Mouse (Mus musculus) liver, embryonic 11.5 days (tissue): ENCODE results near the gene Spag9. TPM values are rescaled to one million over a fixed set of nuclear protein-coding genes. Genes with fewer than 3 reads are reported as not detected.
"Not testable (repeated sequence)": the region's sequence is repeated elsewhere in the genome, so short reads cannot be mapped to it uniquely, and the experiment has no call there.

Experiments used
- ATAC-seq: fragments of 200-750 bp; cut with Nextera tagmentation; replicated peaks from 2 replicates; pipeline ENCODE4 v1.8.0; 2017; ENCODE audit warnings: moderate number of reproducible peaks, mild to moderate bottlenecking, moderate TSS enrichment, moderate library complexity; ENCODE audit not compliant: low FRiP score
- DNase-seq: peaks from one replicate; pipeline ENCODE4 v3.0.0-alpha.2; 2017; ENCODE audit warnings: low spot score
- H3K27ac ChIP-seq: fragments of 300-500 bp; sonication (generic); 2 replicates; pipeline ENCODE4 v1.5.1; 2014; ENCODE audit warnings: mild to moderate bottlenecking, low read depth, low read length, control low read depth
- H3K27me3 ChIP-seq: fragments of 300-500 bp; sonication (generic); replicated peaks from 2 replicates; pipeline ENCODE4 v1.6.1; 2014; ENCODE audit warnings: low read length, mixed read lengths; ENCODE audit not compliant: control insufficient read depth, insufficient read depth
- H3K36me3 ChIP-seq: fragments of 300-500 bp; sonication (generic); 2 replicates; pipeline ENCODE4 v1.6.1; 2014; ENCODE audit warnings: mild to moderate bottlenecking, low read length, moderate library complexity, mixed read lengths; ENCODE audit not compliant: control insufficient read depth, insufficient read depth
- H3K4me1 ChIP-seq: fragments of 300-500 bp; sonication (generic); replicated peaks from 2 replicates; pipeline ENCODE4 v1.6.1; 2014; ENCODE audit warnings: low read length, mixed read lengths; ENCODE audit not compliant: control insufficient read depth, insufficient read depth
- H3K4me2 ChIP-seq: fragments of 300-500 bp; sonication (generic); 2 replicates; pipeline ENCODE4 v1.6.1; 2014; ENCODE audit warnings: mild to moderate bottlenecking, control low read depth, moderate library complexity
- H3K4me3 ChIP-seq: fragments of 300-500 bp; sonication (generic); 2 replicates; pipeline ENCODE4 v1.5.1; 2014; ENCODE audit warnings: low read depth, low read length, control low read depth
- H3K9ac ChIP-seq: fragments of 300-500 bp; sonication (generic); 2 replicates; pipeline ENCODE4 v1.6.1; 2014; ENCODE audit warnings: low read depth, low read length, control low read depth
- H3K9me3 ChIP-seq: fragments of 300-500 bp; sonication (generic); 2 replicates; pipeline ENCODE4 v1.6.1; 2016; ENCODE audit warnings: low read length, inconsistent platforms, mixed read lengths; ENCODE audit not compliant: control insufficient read depth
- WGBS: fragments of 180-500 bp; shearing (Covaris S2); extraction: QIAGEN DNeasy Blood & Tissue Kit; methylation state at CpG from one replicate; pipeline ENCODE4 v1.1.7; 2014; 5-methylcytosine and 5-hydroxymethylcytosine counted together
- polyA plus RNA-seq: library from polyadenylated mRNA; unstranded; fragments of >200 nt; fragmentation: Nextera tagmentation; extraction: Ambion mirVana; gene quantifications from 2 replicates; pipeline ENCODE4 v1.2.1, GENCODE M21; 2014

Gene Spag9
- polyA plus RNA-seq, 1 experiment from 2014 or later = 24.6 TPM

- no peak overlapping the region for H3K9ac ChIP-seq
- H3K27me3 ChIP-seq = no peaks in the 10 kb centered on the region
- H3K27ac ChIP-seq = no peak overlapping the region
- H3K4me2 ChIP-seq = no peak overlapping the region
- H3K4me3 ChIP-seq = no peak overlapping the region
- ATAC-seq (no peak), DNase-seq (no peak)
- 83% methylated on average over 4 of the region's 4 CpGs for WGBS
- no peaks in the 10 kb centered on the region for H3K36me3 ChIP-seq
- H3K4me1 ChIP-seq = peaks cover 3% of the 10 kb centered on the region; the same call in 1 of the 2 replicates
- no peaks in the 10 kb centered on the region for H3K9me3 ChIP-seq
Measured at GRCm38 (mm10) chr11:94026289-94026688, 30.4 kb downstream of the Spag9 start.

- peaks cover 3% of the 10 kb centered on the region; the same call in 1 of the 2 replicates for H3K4me1 ChIP-seq
- H3K4me3 ChIP-seq = no peak overlapping the region
- H3K27ac ChIP-seq = no peak overlapping the region
- DNase-seq (no peak), ATAC-seq (no peak)
- H3K4me2 ChIP-seq = no peak overlapping the region
- WGBS = 75% methylated on average over 4 of the region's 4 CpGs
- no peaks in the 10 kb centered on the region for H3K36me3 ChIP-seq
- no peaks in the 10 kb centered on the region for H3K9me3 ChIP-seq
- H3K27me3 ChIP-seq = no peaks in the 10 kb centered on the region
- no peak overlapping the region for H3K9ac ChIP-seq
Measured at GRCm38 (mm10) chr11:94032084-94032483, 36.2 kb downstream of the Spag9 start.

GRCm38 (mm10) chr11:94032971-94033370 is 37.1 kb downstream of the Spag9 start:
- no peak for ATAC-seq
- H3K27me3 ChIP-seq = no peaks in the 10 kb centered on the region
- H3K4me1 ChIP-seq = peaks cover 3% of the 10 kb centered on the region; the same call in 1 of the 2 replicates
- no peak overlapping the region for H3K9ac ChIP-seq
- DNase-seq = no peak
- no peaks in the 10 kb centered on the region for H3K9me3 ChIP-seq
- no peak overlapping the region for H3K27ac ChIP-seq
- H3K4me3 ChIP-seq = no peak overlapping the region
- H3K4me2 ChIP-seq = no peak overlapping the region
- H3K36me3 ChIP-seq = no peaks in the 10 kb centered on the region
- 63% methylated on average over 2 of the region's 2 CpGs for WGBS

- 50% methylated on average over 2 of the region's 2 CpGs for WGBS
- no peaks in the 10 kb centered on the region for H3K9me3 ChIP-seq
- no peak for ATAC-seq
- no peak overlapping the region for H3K4me2 ChIP-seq
- H3K27ac ChIP-seq = no peak overlapping the region
- no peak overlapping the region for H3K4me3 ChIP-seq
- no peaks in the 10 kb centered on the region for H3K36me3 ChIP-seq
- H3K9ac ChIP-seq = no peak overlapping the region
- H3K4me1 ChIP-seq = no peaks in the 10 kb centered on the region
- no peak for DNase-seq
- no peaks in the 10 kb centered on the region for H3K27me3 ChIP-seq
Measured at GRCm38 (mm10) chr11:94035974-94036373, 40.1 kb downstream of the Spag9 start.

GRCm38 (mm10) chr11:94041475-94041874 is 45.6 kb downstream of the Spag9 start:
- H3K27ac ChIP-seq = no peak overlapping the region
- DNase-seq (no peak), ATAC-seq (no peak)
- no peaks in the 10 kb centered on the region for H3K27me3 ChIP-seq
- H3K9ac ChIP-seq = no peak overlapping the region
- 77% methylated on average over 1 of the region's 1 CpGs for WGBS
- no peaks in the 10 kb centered on the region for H3K9me3 ChIP-seq
- H3K4me1 ChIP-seq = no peaks in the 10 kb centered on the region
- no peak overlapping the region for H3K4me2 ChIP-seq
- no peaks in the 10 kb centered on the region for H3K36me3 ChIP-seq
- H3K4me3 ChIP-seq = no peak overlapping the region

- not testable (repeated sequence) for H3K4me2 ChIP-seq, H3K4me1 ChIP-seq, H3K9me3 ChIP-seq, H3K36me3 ChIP-seq, H3K4me3 ChIP-seq, H3K27ac ChIP-seq, ATAC-seq, H3K27me3 ChIP-seq, H3K9ac ChIP-seq, DNase-seq
- 79% methylated on average over 1 of the region's 1 CpGs for WGBS
Measured at GRCm38 (mm10) chr11:94042301-94042700, 46.4 kb downstream of the Spag9 start.

GRCm38 (mm10) chr11:94043998-94044985 is 48.4 kb downstream of the Spag9 start:
- peak; percentile 64 for DNase-seq
- ATAC-seq = peak; percentile 80
- H3K4me3 ChIP-seq = peak overlapping the region; percentile 40
- WGBS = 35% methylated on average over 22 of the region's 22 CpGs
- H3K9ac ChIP-seq = peak overlapping the region; percentile 39; the same call in 1 of the 2 replicates
- H3K36me3 ChIP-seq = no peaks in the 10 kb centered on the region; the same call in 1 of the 2 replicates
- peak overlapping the region; percentile 61 for H3K4me2 ChIP-seq
- H3K4me1 ChIP-seq = no peaks in the 10 kb centered on the region
- no peaks in the 10 kb centered on the region for H3K9me3 ChIP-seq
- no peak overlapping the region for H3K27ac ChIP-seq
- H3K27me3 ChIP-seq = no peaks in the 10 kb centered on the region

- H3K4me3 ChIP-seq = no peak overlapping the region
- WGBS = 50% methylated on average over 4 of the region's 4 CpGs
- H3K36me3 ChIP-seq = no peaks in the 10 kb centered on the region; the same call in 1 of the 2 replicates
- DNase-seq = no peak
- H3K27ac ChIP-seq = no peak overlapping the region
- ATAC-seq = no peak
- no peaks in the 10 kb centered on the region for H3K4me1 ChIP-seq
- H3K9me3 ChIP-seq = no peaks in the 10 kb centered on the region
- no peaks in the 10 kb centered on the region for H3K27me3 ChIP-seq
- H3K4me2 ChIP-seq = peak overlapping the region; percentile 26; the same call in 1 of the 2 replicates
- no peak overlapping the region for H3K9ac ChIP-seq
Measured at GRCm38 (mm10) chr11:94045016-94045415, 49.1 kb downstream of the Spag9 start.
